Mouse (Mus musculus) heart, postnatal 25 days (tissue): ENCODE results near the gene Hist2h4. TPM values are rescaled to one million over a fixed set of nuclear protein-coding genes. Genes with fewer than 3 reads are reported as not detected.
A peak's percentile ranks its signal among the peaks of the same experiment; 100 is the strongest.
"Not testable (repeated sequence)": the region's sequence is repeated elsewhere in the genome, so short reads cannot be mapped to it uniquely, and the experiment has no call there.

Experiments used
- DNase-seq: peaks from one replicate; pipeline ENCODE4 v3.0.0; 2022; ENCODE audit warnings: low spot score
- intact Hi-C: fragments of 180-260 bp; cut with DNase I; formaldehyde crosslinking; loops from one replicate; pipeline ENCODE4 v1.15.1; 2025
- total RNA-seq, 2 experiments: library from RNA; stranded (reverse); gene quantifications; 2 replicates each; pipeline ENCODE4 v1.2.3; 2021

Hist2h4 gene
- total RNA-seq, 2 experiments from 2014 or later = 14.4 to 16.9 TPM

DNA sequence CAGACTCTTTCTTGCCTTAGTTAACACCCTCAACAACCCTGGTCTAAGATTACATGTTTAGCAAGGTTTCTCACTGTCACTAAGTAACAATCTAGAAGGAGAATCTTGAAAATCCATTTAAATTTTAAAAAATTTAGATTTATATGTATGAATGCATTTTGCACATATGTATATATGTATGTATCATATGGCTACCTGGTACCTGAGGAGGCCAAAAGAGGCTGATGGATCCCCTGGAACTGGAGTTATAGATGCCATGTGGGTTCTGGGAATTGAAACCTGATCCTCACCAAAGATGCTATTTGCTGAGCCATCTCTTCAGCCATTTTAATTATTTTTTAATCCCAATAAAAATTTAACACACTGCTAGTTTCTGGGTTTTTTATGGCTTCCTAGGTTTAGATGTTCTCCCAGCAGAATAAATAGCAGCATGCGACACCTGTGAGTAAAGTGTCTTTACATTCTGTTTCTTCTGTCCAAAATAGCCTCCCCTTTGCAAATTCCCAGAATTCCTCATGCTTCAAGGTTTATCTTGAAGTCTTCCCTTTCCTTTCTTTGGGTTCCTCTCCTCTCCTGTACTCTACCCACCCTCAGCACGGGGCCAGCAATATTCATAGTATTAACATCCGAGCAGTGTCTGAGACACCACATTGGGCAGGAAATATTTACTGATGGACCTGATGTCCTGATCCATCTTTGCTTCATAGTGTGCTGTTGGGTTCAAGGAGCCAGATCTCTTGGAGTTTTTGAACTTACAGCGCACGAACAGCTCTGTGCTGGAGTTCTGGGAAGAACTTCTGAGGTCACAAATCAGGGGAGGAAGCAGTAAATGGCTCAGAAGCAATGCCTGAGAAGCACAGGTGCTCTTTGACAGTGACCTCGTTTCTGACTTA is 14.7 kb downstream of the Hist2h4 start:
- no peak for DNase-seq
- intact Hi-C loops = loop anchor here (1.0 kb wide), 1 partner anchor 14 kb away; no protein-coding TSS in a partner anchor

- intact Hi-C loops = loop anchor here (1.0 kb wide), 1 partner anchor 15 kb away; no protein-coding TSS in a partner anchor
- no peak for DNase-seq
Observed at GRCm38 (mm10) chr3:96247356-96248140, 15.6 kb downstream of the Hist2h4 start.

DNA sequence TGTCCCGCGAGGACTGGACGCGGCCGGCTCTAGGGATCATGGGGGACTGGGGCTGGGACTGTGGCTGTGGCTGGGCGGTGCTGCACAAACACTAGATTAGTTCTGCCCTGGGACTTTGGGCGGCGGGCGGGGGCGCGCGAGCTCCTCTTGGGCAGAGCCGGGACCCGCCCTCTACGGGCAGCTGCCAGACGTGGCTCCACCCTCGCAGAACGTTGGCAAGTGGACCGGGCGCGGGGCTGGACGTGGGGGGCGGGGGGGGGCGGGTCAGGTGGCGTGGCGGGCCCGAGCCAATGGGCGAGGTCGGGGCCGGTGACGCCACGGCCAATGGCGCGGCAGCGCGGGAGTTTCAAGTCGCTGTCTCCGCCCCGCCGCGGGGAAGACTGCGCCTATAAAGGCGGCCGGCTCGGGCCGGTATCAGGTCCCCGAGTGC is 16.7 kb downstream of the Hist2h4 start, which contains the start of gene Hist2h3c1:
TSS of gene Hist2h3c1 (plus strand) at position 259 of the 430 bp plus-strand sequence.
- intact Hi-C loops, DNase-seq: not testable (repeated sequence)

- DNase-seq, intact Hi-C loops: not testable (repeated sequence)
Observed at GRCm38 (mm10) chr3:96246018-96246417, 17.1 kb downstream of the Hist2h4 start.

DNA sequence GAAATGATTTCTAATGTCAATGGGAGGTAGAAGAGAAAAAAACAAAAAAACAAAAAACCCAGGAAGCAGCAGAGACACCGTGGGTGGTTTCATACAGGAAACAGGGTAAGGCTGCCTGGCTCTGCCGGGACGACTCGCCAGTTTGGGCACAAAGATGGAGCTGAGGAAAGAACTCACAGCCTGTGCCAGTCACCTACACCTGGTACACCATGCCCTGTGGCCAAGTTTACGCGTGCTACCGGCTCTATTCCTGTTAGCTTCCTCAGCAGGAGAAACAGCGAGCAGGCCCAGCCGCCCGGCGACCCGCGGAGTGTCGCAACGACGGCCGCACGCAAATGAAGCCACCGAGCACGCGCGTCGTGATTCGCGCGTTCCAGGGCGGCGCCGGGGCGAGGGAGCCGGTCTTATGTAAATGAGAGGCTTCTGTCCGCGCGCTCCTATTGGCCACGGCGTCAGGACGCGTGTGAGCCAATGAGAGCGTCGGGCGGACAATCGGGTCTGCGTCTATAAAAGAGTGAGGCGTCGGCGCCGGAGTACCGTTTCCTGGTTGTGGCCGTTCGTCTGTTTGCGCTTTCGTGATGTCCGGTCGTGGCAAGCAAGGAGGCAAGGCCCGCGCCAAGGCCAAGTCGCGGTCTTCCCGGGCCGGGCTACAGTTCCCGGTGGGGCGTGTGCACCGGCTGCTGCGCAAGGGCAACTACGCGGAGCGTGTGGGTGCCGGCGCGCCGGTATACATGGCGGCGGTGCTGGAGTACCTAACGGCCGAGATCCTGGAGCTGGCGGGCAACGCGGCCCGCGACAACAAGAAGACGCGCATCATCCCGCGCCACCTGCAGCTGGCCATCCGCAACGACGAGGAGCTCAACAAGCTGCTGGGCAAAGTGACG is 17.9 kb downstream of the Hist2h4 start, which contains the start of gene Hist2h2aa1:
TSS of gene Hist2h2aa1 (plus strand) at position 495 of the 884 bp plus-strand sequence.
- peak; percentile 85 for DNase-seq
- intact Hi-C loops = not testable (repeated sequence)

GRCm38 (mm10) chr3:96243921-96244572 is 19.1 kb downstream of the Hist2h4 start:
- DNase-seq = no peak
- intact Hi-C loops = no loop called here

- intact Hi-C loops = loop anchor here (2.0 kb wide), 1 partner anchor 22 kb away; the partner anchor contains the start of gene Hist2h4
Observed at GRCm38 (mm10) chr3:96240799-96241197, 22.3 kb downstream of the Hist2h4 start.

GRCm38 (mm10) chr3:96239949-96240798 is 22.9 kb downstream of the Hist2h4 start, which contains the start of gene Hist2h2aa2:
TSS of gene Hist2h2aa2 (minus strand) at chr3:96240276.
- peak; percentile 94 for DNase-seq
- intact Hi-C loops = loop anchor here (2.0 kb wide), 1 partner anchor 23 kb away; the partner anchor contains the start of gene Hist2h4

More at GRCm38 (mm10) chr3:96240799-96241197, 22.3 kb downstream of the Hist2h4 start:
- no peak for DNase-seq

DNA sequence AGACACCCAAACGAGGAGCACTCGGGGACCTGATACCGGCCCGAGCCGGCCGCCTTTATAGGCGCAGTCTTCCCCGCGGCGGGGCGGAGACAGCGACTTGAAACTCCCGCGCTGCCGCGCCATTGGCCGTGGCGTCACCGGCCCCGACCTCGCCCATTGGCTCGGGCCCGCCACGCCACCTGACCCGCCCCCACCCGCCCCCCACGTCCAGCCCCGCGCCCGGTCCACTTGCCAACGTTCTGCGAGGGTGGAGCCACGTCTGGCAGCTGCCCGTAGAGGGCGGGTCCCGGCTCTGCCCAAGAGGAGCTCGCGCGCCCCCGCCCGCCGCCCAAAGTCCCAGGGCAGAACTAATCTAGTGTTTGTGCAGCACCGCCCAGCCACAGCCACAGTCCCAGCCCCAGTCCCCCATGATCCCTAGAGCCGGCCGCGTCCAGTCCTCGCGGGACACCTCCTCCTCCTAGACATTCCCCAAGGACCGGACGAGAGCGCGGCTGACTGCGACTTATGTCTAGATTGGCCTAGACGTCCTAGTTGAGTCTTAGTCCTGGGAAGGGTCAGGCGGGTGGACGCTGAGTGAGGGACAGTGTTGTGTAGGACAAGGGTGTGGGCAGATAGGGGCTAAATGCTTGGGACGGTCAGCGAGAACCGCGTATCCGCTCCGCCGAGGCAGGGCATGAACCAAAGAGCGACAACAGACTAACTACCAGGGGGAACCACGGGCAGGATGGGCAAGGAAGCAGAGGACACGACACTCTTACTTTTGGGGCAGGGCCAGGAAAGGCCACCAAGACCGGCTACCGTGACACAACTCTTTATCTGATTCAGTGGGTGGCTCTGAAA is 23.9 kb downstream of the Hist2h4 start, which contains the start of gene Hist2h3c2:
TSS of gene Hist2h3c2 (minus strand) at position 174 of the 840 bp plus-strand sequence.
- peak; percentile 33 for DNase-seq
- intact Hi-C loops = not testable (repeated sequence)

GRCm38 (mm10) chr3:96237904-96238511 is 25.1 kb downstream of the Hist2h4 start:
- DNase-seq = no peak
- intact Hi-C loops = no loop called here

DNA sequence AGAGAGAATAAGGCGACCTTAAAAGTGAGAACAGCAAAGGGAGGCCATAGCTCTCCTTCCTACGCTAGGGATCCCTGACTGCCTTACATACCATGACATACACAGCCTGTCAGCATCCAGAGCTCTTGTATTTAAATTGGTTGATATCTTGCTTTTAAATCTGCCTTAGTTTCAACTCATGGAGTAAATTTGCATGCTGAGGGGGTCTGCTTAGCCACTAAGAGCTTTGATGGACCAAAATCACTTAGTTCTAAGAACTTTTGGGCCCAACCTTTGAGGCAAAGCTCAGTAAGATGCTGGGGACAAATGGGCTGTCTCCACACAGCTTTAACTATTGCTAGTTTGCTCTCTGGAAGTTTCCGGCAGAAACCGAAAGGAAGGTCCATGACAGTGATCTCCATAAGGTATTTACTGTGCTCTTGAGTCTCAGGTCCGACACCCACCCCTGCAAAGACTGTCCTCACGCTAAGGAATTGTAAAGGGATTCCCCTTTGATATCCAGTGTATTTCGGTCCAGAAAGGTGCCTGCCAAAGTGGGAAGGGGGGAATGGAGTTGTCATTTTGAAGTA is 25.7 kb downstream of the Hist2h4 start:
- no peak for DNase-seq
- intact Hi-C loops = no loop called here

- intact Hi-C loops = no loop called here
- no peak for DNase-seq
Observed at GRCm38 (mm10) chr3:96236834-96237334, 26.2 kb downstream of the Hist2h4 start.

DNA sequence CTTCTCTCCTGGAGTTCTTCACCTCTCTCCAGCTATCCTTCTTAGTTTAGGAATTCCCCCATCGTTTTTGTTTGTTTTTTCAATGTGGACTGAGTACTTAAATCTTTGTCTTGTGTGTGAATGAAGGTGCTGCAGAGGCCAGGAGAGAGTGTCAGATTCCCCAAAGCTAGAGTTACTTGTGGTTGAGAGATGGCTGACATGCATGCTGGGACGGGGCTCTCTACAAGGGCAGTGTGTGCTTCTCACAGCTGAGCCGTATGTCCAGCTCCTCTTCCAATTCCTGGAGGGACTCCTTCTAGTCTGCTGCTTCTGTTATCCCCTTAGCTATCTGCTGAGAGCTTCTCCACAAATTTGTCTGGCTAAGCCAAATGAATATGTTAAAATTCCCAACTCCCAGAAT is 27.3 kb downstream of the Hist2h4 start:
- no peak for DNase-seq
- intact Hi-C loops = no loop called here

- intact Hi-C loops = no loop called here
- DNase-seq = no peak
Observed at GRCm38 (mm10) chr3:96234914-96235313, 28.2 kb downstream of the Hist2h4 start.

DNA sequence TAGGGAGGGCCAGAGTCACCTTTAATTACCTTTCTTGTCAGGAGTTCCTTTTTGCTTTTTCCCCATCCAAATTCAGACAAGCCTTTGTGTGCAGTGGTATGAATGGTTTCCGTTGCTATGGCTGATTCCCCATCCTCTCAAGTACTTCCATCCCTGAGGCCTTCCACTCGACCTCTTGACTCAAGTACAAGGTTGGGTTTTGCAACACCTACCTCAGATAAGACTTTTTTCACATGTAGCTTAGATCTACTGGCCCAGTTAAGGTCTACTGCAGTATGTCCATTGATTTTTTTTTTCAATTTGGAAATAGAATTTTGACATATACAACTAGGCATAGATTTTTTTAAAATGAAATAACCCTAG is 31.4 kb downstream of the Hist2h4 start:
- DNase-seq = no peak
- intact Hi-C loops = no loop called here
